Mouse (Mus musculus) thymus, postnatal 25 days (tissue): Measurements from ENCODE around the gene Mapk1.

Experiments
- DNase-seq: peaks from one replicate; pipeline ENCODE4 v3.0.0; 2022

Gene Mapk1

DNA sequence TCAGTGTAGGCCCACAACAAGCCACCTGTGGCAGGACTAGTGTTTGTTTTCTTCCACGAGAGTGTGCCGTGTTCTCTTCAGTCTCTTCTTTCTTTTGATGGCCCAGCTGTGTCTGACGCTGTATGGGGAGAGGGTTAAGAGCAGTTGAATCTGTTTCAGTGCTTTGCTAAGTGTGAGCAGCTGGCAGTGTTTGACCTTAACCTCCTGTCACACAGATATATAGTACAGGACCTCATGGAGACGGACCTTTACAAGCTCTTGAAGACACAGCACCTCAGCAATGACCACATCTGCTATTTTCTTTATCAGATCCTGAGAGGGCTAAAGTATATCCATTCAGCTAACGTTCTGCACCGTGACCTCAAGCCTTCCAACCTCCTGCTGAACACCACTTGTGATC, 34.9 kb downstream of the Mapk1 start:
- no peak for DNase-seq

DNA sequence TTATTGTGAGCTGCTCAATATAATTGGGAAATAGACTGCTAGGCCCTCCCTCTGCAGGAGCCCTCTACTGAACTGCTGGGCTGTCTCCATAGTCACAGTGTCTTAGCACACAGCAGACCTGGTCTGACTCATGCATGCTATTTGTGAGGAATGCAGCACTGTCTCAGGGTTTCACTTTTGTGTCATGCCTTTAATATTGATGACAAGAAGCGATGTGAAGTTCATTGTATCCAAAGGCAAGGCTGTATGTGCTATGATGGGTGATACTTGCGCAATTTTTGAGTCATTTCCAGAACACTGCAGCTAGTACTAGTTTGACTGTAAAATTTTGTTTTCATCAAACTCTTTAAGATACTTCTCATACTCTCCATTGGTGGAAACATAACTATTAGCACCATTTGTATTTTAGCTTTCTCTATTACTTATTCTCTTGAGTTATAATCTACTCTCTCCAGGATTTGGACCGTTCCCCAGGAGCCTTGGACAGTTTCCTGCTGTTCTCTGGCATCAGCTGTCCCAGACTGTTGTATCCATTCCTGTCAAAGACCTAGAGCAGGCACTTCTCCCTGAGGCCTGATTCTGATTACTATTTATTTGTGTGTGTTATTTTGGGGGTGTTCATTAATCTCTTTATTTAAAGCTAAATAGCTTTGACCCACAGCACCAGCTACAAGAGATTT, 41.4 kb downstream of the Mapk1 start:
- DNase-seq = no peak

DNA sequence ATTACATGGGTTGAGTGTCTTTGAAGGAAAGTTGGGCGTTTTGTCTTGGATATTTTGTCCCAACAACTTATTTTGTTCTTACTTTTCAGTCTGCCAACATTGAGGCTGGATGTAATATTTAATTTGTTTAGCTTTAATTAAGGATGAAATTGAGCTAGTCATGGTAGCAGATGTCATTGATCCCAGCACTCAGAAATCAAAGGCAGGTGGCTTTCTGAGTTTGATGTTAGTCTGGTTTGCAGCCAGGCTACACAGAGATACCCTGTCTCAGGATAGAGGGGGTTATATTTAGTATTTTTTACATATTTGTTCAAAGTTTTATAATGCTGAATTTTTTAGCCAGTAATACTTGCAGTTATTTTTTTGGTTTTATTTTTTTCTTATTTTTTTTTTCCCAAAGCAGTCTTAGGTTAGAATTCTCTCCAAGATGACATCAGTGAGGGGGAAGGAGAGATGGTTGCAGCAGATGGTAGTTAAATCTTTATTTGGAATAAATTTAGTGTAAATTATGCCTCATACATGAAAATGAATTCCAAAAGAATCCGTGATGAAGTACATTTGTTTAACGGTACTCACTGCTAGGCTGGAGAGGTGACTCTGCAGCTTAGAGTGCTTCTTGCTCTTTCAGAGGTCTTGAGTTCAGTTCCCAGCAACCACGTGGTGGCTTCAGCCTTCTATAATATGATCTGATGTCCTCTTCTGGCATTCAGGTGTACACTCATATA, 47.0 kb downstream of the Mapk1 start:
- no peak for DNase-seq

DNA sequence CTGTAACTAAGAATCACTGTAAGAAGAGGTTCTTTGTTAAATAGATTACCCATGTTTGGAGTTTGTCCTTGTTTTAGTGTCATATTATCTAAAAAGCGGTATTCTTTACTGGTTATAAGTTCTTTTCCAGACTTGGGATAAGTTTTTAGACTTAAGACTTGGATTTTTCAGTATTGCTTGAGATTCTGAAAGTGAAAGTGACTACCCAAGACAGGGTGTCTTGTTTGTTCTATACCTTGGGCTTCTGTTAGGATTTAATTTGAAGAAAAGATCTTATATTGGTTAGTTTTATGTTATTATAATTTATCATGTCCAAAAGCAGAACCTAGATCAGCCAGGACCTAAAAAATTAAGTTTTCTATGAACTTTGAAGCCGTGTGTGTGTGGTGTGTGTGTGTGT, 50.6 kb downstream of the Mapk1 start:
- no peak for DNase-seq

DNA sequence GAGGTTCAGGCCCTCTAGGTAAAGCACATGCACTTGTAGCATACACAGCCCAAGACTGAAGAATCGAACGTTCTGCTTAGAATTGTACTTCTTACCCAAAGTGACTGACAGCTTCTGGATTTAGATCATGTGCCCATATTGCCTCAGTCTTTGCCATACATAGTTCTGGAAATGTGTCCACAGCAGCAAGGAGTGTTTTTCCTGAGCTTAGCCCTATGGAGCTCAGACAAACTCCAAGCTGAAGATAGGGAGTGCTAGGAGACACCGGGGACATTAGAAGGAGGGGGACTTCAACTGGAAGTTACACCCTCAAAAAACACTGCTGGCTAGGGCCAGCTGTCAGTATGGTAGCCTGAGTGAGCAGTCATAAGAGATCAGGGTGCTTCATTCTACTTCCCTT, 57.5 kb downstream of the Mapk1 start:
- no peak for DNase-seq

DNA sequence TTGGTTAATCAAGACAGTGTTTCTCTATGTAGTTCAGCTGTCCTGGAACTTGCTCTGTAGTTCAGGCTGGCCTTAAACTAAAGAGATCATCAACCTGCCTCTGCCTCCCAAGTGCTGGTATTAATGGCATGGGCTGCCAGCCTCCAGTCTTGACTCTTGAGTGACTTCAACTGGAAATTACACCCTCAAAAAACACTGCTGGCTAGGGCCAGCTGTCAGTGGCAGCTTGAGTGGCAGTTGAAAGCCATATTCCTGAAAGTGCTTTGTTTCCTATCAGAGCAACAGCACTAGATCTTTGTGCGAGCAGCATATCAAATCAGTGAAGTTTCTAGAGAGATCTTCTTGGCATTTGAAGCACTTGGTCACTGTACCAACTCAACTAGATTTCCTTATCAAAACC, 58.2 kb downstream of the Mapk1 start:
- DNase-seq = no peak

DNA sequence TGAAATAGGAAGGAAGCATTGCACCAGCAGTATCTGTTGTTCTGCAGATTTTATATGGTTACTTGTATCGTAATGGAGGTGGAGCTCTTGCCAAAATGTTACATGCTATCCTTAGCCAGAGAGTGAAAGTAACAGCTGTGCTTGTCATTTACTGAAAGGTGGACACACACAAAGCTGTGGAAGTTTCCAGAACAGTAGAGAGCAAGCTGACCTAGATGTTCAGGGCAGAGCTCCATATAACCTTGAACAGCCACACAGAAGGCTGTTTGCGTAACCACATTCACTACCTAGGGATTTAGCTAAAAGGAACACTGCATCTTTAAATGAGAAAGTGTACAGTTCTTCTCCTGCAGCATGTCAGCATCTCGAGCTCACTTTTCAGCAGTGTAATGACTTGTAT, 61.1 kb downstream of the Mapk1 start:
- no peak for DNase-seq

DNA sequence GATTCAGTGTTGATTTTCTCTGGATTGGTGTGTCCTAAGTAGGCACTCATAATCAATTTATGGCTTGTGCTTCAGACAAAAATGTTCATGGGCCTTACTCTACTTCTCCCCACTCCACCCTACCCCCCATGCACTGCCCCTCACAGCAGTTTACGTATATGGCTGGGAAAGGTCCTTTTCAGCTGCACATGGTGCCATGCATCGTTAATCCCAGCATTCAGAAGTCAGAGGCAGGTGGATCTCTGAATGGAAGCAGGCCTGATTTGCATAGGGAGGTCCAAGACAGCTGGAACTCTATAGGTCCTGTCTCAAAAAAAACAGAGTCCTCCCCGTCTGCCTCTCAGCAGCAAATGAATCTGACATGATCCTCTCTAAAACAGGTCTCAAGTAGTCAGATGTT, 62.1 kb downstream of the Mapk1 start:
- DNase-seq = no peak

DNA sequence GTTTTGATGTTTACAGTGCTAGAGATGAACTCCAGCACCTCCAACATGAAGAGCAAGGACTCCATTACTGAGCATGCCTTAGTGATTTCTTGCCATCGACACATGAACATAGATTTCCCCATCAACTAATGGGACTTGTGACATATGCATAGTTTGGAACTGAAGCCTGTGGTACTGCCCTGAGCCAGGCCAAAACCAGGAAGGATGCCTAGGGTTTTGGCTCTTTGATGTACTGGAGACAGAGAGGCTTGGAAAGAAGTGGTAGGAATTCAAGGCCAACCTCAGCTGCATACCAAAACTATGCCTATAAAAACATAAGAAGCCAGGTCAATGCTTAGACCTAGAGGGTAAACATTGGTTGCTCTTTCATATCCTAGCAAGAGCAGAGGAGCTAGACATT, 66.7 kb downstream of the Mapk1 start:
- no peak for DNase-seq

DNA sequence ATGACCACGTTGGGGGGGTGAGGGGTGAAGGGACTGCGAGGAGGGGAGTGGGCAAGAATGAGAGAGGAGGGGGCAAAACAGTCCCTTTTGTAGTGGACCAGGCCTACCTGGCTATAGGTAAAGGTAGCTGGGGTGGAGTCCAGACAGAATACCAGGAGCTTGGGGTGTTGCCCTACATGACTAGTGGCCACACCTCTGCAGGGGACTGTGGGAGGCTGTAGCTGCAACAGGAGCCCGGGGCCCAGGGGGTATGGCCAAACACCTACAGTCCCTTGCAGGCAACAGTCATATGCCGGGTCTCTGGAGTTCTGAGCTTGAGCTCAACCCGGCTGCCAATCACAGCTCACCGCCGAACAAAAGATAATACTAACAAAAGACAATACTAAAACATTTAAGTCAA, 68.9 kb downstream of the Mapk1 start:
- DNase-seq = no peak

DNA sequence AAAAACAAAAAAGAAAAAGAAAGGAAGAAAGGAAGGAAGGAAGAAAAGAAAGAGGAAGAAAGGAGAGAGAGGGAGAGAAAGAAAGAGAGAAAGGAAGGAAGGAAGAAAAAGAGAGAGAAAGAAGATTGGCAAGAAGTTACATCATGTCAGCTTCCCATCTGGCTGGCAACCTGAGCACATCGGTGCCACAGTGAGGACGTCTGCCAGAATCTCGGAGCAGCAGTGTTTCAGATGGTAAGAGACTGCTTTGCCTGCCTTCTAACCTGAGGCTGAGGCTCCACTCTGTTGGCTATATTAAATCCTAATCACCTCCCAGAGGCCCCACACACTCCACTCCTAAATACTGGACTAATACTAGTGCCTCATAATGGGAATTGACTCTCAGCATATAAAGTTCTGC, 70.7 kb downstream of the Mapk1 start:
- no peak for DNase-seq

DNA sequence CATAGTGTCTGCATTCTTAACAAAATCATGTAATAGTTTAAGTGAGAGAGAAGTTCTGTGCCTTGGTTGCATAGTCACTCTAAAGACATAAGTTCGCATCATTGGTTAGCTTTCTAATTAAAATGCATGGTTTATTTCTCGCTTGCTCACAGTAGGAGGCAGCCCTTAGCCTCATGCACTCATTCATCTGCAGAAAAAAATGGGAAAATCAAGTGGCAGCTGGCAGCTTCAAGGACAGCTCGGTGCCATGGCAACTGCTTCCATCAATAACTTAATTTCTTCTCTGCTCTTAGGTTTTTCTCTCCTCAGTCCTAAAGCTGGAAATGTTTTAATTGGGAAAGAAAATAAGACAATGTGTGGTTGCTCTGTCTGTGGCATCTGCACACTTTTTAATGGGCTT, 72.4 kb downstream of the Mapk1 start:
- no peak for DNase-seq

DNA sequence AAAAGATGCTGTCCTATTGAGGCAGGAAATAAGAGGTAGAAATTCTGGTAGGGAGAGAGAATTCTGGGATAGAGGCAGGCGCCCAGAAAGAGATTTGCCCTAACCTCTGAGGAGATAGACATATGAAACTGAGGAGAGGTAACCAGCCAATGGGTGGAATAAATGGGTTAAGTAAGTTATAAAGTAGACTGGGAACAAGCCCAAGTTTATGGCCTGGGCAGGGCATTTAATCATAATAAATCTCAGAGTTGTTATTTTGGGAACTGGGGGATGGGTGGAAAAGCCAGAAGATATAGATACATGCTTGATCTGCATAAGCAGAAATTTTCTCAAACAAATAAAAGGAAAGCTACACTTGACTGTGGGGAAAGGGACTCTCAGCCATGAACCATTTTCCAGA, 79.2 kb downstream of the Mapk1 start:
- no peak for DNase-seq

DNA sequence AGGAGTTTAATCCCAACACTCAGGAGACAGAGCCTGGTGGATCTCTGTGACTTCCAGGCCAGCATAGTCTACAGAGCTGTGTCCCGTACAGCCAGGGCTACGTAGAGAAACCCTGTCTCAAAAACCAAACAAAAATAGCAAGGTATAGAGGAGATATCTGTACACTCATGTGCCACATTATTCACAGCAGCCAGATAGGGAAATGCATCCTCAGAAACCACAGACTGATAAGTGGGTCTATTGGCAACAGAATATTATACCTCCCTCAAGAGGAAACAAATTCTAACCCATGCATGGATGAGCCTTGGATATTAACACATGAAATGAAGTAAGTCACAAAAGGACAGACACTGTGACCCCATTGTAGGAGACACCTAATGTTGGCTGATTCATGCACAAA, 84.4 kb downstream of the Mapk1 start:
- no peak for DNase-seq

DNA sequence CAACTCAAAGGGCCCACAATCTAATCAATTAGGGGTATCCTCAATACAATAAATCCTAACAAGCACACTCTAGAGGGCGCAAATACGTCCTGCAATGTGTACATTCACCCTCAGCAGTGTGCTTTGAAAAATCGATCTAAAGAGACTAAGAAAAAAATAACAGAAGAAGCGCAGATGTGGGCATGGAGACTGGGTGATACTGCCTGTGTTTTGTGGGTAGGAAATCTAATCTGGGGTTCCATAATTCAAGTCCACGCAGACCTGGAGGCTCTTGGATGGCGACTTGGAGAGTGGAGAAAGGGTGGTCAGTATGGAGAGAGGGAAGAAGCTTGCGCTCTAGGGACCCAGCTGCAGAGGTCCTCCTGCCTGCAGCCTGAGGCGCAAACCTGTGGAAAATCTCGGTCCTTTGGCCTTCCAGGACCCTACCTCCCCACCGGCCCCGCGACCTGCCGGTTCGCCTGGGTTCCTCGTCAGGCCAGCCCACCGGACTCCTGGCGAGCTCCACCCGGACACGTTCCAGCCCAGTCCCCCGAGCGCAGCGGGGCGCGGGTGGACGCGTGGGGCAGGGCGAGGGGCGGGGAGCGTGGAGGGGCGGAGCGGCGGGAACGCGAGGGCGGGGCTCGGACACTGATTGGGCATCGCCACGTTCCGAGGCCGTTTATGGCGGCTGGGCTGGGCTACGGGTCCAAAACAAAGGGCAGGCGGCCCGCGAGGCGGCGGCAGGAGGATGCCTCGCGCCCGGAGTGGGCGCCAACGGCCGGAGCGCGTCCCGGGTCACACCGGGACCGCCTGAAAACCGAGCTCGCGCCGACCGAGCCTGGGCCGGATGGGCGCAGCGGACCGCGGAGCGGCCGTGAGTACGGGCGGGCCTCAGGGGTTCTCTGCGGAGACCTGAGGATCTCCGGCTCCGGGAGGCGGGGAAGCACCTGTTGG, 86.6 kb downstream of the Mapk1 start, which contains the start of gene Ypel1:
Gene Ypel1 (plus strand): TSS at position 186 of the 933 bp plus-strand sequence.
- DNase-seq = peak; percentile 81

DNA sequence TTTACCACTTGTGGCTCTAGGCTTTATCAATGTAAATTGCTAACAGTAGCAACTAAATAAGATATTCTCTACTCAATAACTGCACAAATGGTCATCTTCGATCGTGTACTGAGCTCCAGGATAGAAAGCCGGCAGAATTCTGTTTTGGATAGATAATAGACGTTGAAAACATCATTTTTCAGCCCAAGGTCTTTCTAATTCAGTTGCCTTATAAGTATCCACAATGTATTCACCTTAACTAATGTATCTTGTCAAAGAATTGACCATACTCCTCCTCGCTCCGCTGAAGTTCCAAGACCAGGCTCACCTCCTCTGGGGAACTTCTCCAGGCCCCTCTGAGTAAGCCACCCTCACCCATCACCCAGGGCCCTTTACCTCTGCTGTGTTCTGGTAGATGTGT, 87.5 kb downstream of the Mapk1 start:
- DNase-seq = no peak

DNA sequence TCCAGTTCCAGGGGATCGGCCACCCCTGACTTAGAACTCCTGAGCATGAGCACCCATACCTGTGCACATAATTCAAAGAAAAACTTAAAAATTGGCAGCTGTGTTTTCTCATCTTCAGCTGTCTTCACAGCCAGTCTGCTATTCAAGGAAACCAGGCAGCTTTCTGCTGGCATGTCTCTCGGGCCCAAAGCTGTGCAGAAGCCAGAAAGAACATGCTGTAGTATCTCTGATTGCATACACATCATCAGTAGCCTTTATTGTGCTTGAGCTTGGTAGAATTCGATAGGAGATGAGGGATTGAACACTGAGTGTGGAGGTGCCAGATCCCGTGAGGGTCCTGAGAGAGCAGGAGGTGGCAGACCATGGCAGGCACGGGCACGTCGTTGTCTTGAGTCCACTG, 89.8 kb downstream of the Mapk1 start:
- no peak for DNase-seq

DNA sequence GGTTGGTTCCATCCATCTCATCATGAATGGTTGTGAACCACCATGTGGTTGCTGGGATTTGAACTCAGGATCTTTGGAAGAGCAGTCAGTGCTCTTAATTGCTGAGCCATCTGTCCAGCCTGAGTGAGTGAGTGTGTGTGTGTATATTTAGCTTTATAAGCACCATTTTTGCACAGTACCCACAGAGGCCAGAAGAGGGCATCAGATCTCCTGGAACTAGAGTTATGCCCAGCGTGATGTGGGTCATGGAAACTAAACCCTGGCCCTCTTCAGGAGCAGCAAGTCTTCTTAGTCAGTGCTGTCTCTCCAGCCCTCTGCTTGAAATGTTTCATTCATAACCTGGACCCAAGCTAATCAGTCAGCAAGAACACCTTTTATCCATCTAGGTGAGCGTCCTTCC, 93.1 kb downstream of the Mapk1 start:
- DNase-seq = no peak

DNA sequence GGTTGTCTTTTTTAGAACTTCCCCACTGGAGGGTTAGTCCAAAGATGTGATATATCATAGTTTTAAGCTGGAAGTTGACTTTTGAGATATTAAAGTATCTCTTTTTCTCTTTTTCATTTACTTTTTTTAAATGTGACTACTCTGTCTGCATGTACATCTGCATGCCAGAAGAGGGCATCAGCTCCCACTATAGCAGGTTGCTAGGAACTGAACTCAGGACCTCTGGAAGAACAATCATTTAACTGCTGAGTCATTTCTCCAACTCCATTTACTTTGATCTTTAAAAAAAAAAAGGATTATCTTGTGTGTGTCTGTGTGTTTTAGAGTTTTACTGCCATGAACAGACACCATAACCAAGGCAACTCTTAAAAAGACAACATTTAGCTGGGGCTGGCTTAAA, 93.7 kb downstream of the Mapk1 start:
- no peak for DNase-seq

DNA sequence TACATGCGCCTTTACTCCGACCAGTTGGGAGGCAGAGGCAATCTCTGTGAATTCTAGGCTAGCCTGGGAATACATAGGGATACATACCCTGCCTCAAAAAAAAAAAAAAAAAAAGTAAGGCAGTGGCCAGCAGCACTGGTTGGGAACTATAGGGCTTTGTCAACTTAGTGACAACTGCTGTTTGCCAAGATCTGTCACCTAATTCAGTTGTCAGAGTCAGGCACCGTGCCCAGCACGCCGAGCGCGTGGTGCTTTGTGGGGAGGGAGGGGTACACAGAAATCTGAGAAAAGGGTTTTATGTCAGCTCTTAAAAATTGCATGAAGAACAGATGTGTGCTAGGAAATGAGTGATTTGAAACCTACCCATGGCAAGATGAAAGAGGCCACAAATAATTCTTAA, 94.9 kb downstream of the Mapk1 start:
- no peak for DNase-seq

DNA sequence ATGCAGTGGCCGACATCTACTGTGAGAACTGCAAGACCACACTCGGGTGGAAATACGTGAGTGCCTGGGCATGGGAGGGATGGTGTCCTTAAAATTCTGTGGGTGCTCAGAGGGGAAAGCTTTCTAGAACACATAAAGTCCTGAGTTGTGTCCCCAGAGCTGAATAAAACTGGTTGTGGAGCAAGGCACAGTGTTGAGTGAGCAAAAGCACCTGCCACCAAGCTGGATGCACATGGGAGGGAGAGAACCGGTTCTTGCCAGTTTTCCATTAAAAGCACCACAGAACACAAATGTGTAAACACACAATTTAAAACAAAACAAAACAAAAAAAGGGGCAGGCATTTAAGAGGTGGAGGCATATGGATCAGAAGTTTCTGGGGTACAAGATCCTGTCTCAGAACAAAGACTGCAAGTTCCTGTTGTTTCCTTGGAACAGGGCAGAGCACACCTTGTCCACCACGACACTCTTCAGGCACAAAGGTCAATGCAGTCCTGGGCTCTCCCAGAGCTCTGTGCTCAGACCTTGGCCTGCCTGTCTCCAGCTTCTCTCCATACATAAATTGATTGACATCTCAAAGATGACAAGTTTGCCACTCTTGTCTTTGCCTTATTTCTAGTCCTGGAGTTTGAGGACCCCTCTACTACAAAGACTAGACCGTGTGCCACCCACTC, 99.1 kb downstream of the Mapk1 start:
- DNase-seq = no peak

DNA sequence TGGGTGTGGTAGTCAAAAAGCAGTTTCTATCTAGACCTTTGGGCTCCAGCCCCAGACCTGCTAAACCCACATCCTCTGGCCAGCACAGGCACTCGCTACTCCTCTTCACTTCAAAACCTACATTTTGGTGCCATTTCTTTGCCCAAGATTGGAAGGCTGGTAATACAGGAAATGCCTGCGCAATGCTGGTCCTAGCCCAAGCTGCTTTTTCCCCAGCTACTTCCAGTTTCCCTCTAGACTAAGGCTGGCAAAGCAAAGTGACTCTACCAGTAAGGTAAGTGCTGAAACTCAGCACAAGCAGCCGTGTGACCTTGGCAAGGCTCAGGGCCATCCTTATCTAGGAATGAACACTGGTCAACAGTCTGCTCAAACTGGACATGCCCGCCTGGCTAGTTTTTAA, 102.5 kb downstream of the Mapk1 start:
- no peak for DNase-seq

DNA sequence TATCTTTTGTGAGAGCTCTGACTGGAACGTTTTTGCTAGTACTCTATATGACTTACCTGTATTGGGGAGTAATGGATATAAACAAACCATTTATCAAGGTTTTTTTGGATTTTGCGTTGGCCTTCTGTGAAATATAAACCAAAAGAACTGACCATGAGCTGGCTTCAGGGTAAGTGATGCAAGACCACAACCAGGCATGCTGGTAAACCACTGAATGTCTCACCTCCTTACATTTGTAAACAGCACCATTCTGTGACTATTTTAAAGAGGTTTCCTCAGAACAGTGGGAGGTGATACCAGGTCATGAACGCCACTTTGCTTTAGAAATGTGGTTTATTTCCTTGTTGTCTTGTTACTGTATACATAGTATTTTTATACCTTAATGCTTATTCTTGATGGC, 103.1 kb downstream of the Mapk1 start:
- DNase-seq = no peak
